8 mouse cellular contexts compared by ENCODE assay signal in genomic region chr19:12010281-12010771, GRCm38 (mm10). TPM values are rescaled to one million over a fixed set of nuclear protein-coding genes. Genes with fewer than 3 reads are reported as not detected.
DNase-seq lines count a peak whose midpoint lies in the region; ATAC-seq and TF ChIP-seq lines count a peak whose summit lies in the region.

No protein-coding gene starts in this region.

- H3K4me2 ChIP-seq in CH12.LX (ENCODE audit: insufficient read depth, low read depth, poor library complexity, severe bottlenecking), result peak overlapping the region; percentile 11
- H3K4me2 ChIP-seq in embryonic facial prominence, embryonic 12.5 days (replicated peaks), result peak overlapping the region; percentile 55
- peak overlapping the region; percentile 59 for H3K4me2 ChIP-seq in kidney, embryonic 14.5 days (replicated peaks; ENCODE audit: low read depth, low read length)
- peak overlapping the region; percentile 70 for H3K4me2 ChIP-seq in lung, embryonic 14.5 days
- peak overlapping the region; percentile 76 for H3K4me2 ChIP-seq in neural tube, embryonic 15.5 days

- peak; percentile 24; the same call in 1 of the 2 replicates for ATAC-seq in embryonic facial prominence, embryonic 12.5 days (ENCODE audit: insufficient number of reproducible peaks, insufficient read depth, low FRiP score, low TSS enrichment)
- ATAC-seq in kidney, embryonic 14.5 days (ENCODE audit: low FRiP score, low TSS enrichment), result peak; percentile 29
- peak; percentile 14 for ATAC-seq in lung, embryonic 14.5 days (ENCODE audit: insufficient read depth)
- peak; percentile 28 for ATAC-seq in neural tube, embryonic 15.5 days (ENCODE audit: low FRiP score)

- peak overlapping the region; percentile 69 for H3K27ac ChIP-seq in CH12.LX (ENCODE audit: insufficient read depth, low read depth)
- peak overlapping the region; percentile 87 for H3K27ac ChIP-seq in embryonic facial prominence, embryonic 12.5 days
- peak overlapping the region; percentile 89 for H3K27ac ChIP-seq in kidney, embryonic 14.5 days (ENCODE audit: low read depth, low read length)
- peak overlapping the region; percentile 92 for H3K27ac ChIP-seq in lung, embryonic 14.5 days (ENCODE audit: low read depth)
- H3K27ac ChIP-seq in neural tube, embryonic 15.5 days (replicated peaks), result peak overlapping the region; percentile 90
- peak overlapping the region; percentile 71 for H3K27ac ChIP-seq in thymus, adult 2 months (ENCODE audit: control insufficient read depth, insufficient read depth, low read length)

- peaks cover 0 to 4% of the 10 kb centered on the region in 2 experiments; a peak in 1 of 4 replicates for H3K4me1 ChIP-seq in CH12.LX (ENCODE audit: control insufficient read depth in 1 of 2, insufficient read depth in 2 of 2)
- 0 out of 2 replicates have a peak, but pooled peaks cover 6% of the 10 kb centered on the region for H3K4me1 ChIP-seq in embryonic facial prominence, embryonic 12.5 days
- H3K4me1 ChIP-seq in kidney, embryonic 14.5 days (ENCODE audit: control insufficient read depth, insufficient read depth, low read length), result peaks cover 4% of the 10 kb centered on the region; the same call in 1 of the 2 replicates
- no peaks in the 10 kb centered on the region for H3K4me1 ChIP-seq in lung, embryonic 14.5 days (ENCODE audit: insufficient read depth)
- peaks cover 26% of the 10 kb centered on the region for H3K4me1 ChIP-seq in neural tube, embryonic 15.5 days
- peaks cover 6% of the 10 kb centered on the region for H3K4me1 ChIP-seq in thymus, adult 2 months (replicated peaks; ENCODE audit: control insufficient read depth, insufficient read depth, low read length)

- TF ChIP-seq CTCF in CH12.LX (conservative IDR thresholded peaks at IDR 0.05 in 1 of 2, IDR thresholded peaks at IDR 0.05 in 1 of 2; ENCODE audit: low read depth in 2 of 2, low read length in 2 of 2), result no peak
- TF ChIP-seq CTCF in lung, embryonic 14.5 days (IDR thresholded peaks at IDR 0.05; ENCODE audit: low read depth), result no peak
- TF ChIP-seq CTCF in thymus, adult 2 months (IDR thresholded peaks at IDR 0.05; ENCODE audit: borderline replicate concordance, control insufficient read depth, extremely low read depth, insufficient read depth, low read length, poor library complexity), result no peak

- DNase-seq in CH12.LX (ENCODE audit: extremely low read depth), result peak; percentile 62
- DNase-seq in adrenal gland, postnatal 36 days, result peak; percentile 83 to 86
- peak; percentile 61 to 63 for DNase-seq in heart, adult 9 months (ENCODE audit: low spot score in 2 of 2)
- DNase-seq in lung, embryonic 14.5 days, result peak; percentile 77
- DNase-seq in thymus, adult 2 months, result peak; percentile 42

- H3K27me3 ChIP-seq in CH12.LX (replicated peaks), result no peaks in the 10 kb centered on the region
- H3K27me3 ChIP-seq in embryonic facial prominence, embryonic 12.5 days, result no peaks in the 10 kb centered on the region
- no peaks in the 10 kb centered on the region for H3K27me3 ChIP-seq in kidney, embryonic 14.5 days (ENCODE audit: control insufficient read depth, insufficient read depth, low read length)
- H3K27me3 ChIP-seq in lung, embryonic 14.5 days (ENCODE audit: insufficient read depth, low read length), result no peaks in the 10 kb centered on the region
- no peaks in the 10 kb centered on the region for H3K27me3 ChIP-seq in neural tube, embryonic 15.5 days (replicated peaks)
- no peaks in the 10 kb centered on the region for H3K27me3 ChIP-seq in thymus, adult 2 months (ENCODE audit: control insufficient read depth, insufficient read depth, low read length)

- H3K4me3 ChIP-seq in CH12.LX (replicated peaks in 1 of 3; ENCODE audit: low read depth in 2 of 3, low read length in 2 of 3, poor library complexity in 1 of 3), result peak overlapping the region; percentile 69 to 90 (median 69)
- H3K4me3 ChIP-seq in embryonic facial prominence, embryonic 12.5 days, result peak overlapping the region; percentile 64
- H3K4me3 ChIP-seq in kidney, embryonic 14.5 days (ENCODE audit: low read length), result peak overlapping the region; percentile 67
- peak overlapping the region; percentile 61 for H3K4me3 ChIP-seq in lung, embryonic 14.5 days (ENCODE audit: low read depth, low read length)
- peak overlapping the region; percentile 61 for H3K4me3 ChIP-seq in neural tube, embryonic 15.5 days (replicated peaks)
- peak overlapping the region; percentile 87 for H3K4me3 ChIP-seq in thymus, adult 2 months (ENCODE audit: control insufficient read depth, insufficient read depth, low read length)

- H3K9ac ChIP-seq in CH12.LX (ENCODE audit: insufficient read depth, low read depth), result peak overlapping the region; percentile 80
- H3K9ac ChIP-seq in embryonic facial prominence, embryonic 12.5 days, result peak overlapping the region; percentile 73
- peak overlapping the region; percentile 76 for H3K9ac ChIP-seq in kidney, embryonic 14.5 days (ENCODE audit: low read depth, low read length)
- peak overlapping the region; percentile 79 for H3K9ac ChIP-seq in lung, embryonic 14.5 days
- H3K9ac ChIP-seq in neural tube, embryonic 15.5 days (replicated peaks), result peak overlapping the region; percentile 68

- no peaks in the 10 kb centered on the region for H3K36me3 ChIP-seq in CH12.LX (replicated peaks in 1 of 2; ENCODE audit: control insufficient read depth in 1 of 2, insufficient read depth in 1 of 2, low read length in 1 of 2)
- H3K36me3 ChIP-seq in embryonic facial prominence, embryonic 12.5 days, result no peaks in the 10 kb centered on the region
- no peaks in the 10 kb centered on the region for H3K36me3 ChIP-seq in kidney, embryonic 14.5 days (ENCODE audit: control insufficient read depth, insufficient read depth, low read length)
- no peaks in the 10 kb centered on the region for H3K36me3 ChIP-seq in lung, embryonic 14.5 days (ENCODE audit: insufficient read depth)
- H3K36me3 ChIP-seq in neural tube, embryonic 15.5 days, result no peaks in the 10 kb centered on the region
- no peaks in the 10 kb centered on the region for H3K36me3 ChIP-seq in thymus, adult 2 months (ENCODE audit: control insufficient read depth, insufficient read depth, low read length)

- in situ Hi-C loops in CH12.LX (cut with MboI; ENCODE audit: low pct_ligation_motif_present, low pct_unique_long_range_greater_than_20kb, low sequenced_read_pairs), result loop anchor here (10.0 to 25.0 kb wide), 2 partner anchors 477 to 564 kb away; no protein-coding TSS in a partner anchor

- H3K79me2 ChIP-seq in CH12.LX (replicated peaks; ENCODE audit: control insufficient read depth, extremely low read depth, insufficient read depth, poor library complexity, severe bottlenecking), result no peaks in the 10 kb centered on the region

- no peak for TF ChIP-seq POLR2A in CH12.LX (IDR thresholded peaks at IDR 0.05; ENCODE audit: low read depth, low read length)
- TF ChIP-seq POLR2A in thymus, adult 2 months (IDR thresholded peaks at IDR 0.05; ENCODE audit: control insufficient read depth, extremely low read depth, insufficient read depth, low read length, poor library complexity), result no peak

- no peak for TF ChIP-seq RAD21 in CH12.LX (IDR thresholded peaks at IDR 0.05; ENCODE audit: low read depth, low read length)

- under 1% methylated on average over 24 of the region's 24 CpGs for WGBS in embryonic facial prominence, embryonic 12.5 days
- WGBS in kidney, embryonic 14.5 days, result 0% methylated on average over 24 of the region's 24 CpGs
- under 1% methylated on average over 24 of the region's 24 CpGs for WGBS in lung, embryonic 14.5 days
- under 1% methylated on average over 24 of the region's 24 CpGs for WGBS in neural tube, embryonic 15.5 days
- WGBS in thymus, adult 2 months, result under 1% methylated on average over 24 of the region's 24 CpGs

- dilution Hi-C loops in CH12.LX (cut with MboI; ENCODE audit: extremely low pct_ligation_motif_present, extremely low pct_unique_long_range_greater_than_20kb, low sequenced_read_pairs), result no loop called here

- TF ChIP-seq EP300 in CH12.LX (IDR thresholded peaks at IDR 0.05; ENCODE audit: low read length), result no peak

- H3K9me3 ChIP-seq in CH12.LX (replicated peaks; ENCODE audit: low read length), result no peaks in the 10 kb centered on the region
- H3K9me3 ChIP-seq in embryonic facial prominence, embryonic 12.5 days, result no peaks in the 10 kb centered on the region
- H3K9me3 ChIP-seq in kidney, embryonic 14.5 days (ENCODE audit: control insufficient read depth, low read length), result no peaks in the 10 kb centered on the region
- H3K9me3 ChIP-seq in lung, embryonic 14.5 days (ENCODE audit: low read depth, low read length), result no peaks in the 10 kb centered on the region
- H3K9me3 ChIP-seq in neural tube, embryonic 15.5 days (replicated peaks), result no peaks in the 10 kb centered on the region

RNA-seq across cellular contexts. Expression of gene Olfr1423, which starts 30.8 kb away (rescaled TPM):
- total RNA-seq in CH12.LX (2012; rRNA removed) (under 0.01 TPM in 1 of 2 replicates, not detected in the other), CH12.LX (2014; rRNA removed) (not detected in 2 replicates)
- polyA plus RNA-seq in CH12.LX (2012; ENCODE audit: insufficient read length, low read depth), result 0.04 and 0.07 TPM in 2 replicates
- total RNA-seq in adrenal gland, postnatal 36 days (2021), result not detected
- polyA plus RNA-seq in embryonic facial prominence, embryonic 12.5 days (2016; fragmentation: Nextera tagmentation; extraction: Ambion mirVana), result not detected in 2 replicates
- not detected in 2 replicates for polyA plus RNA-seq in kidney, embryonic 14.5 days (2014; fragmentation: Nextera tagmentation; extraction: Ambion mirVana)
- not detected in 2 replicates for polyA plus RNA-seq in lung, embryonic 14.5 days (2014; fragmentation: Nextera tagmentation; extraction: Ambion mirVana)
- not detected in 2 replicates for polyA plus RNA-seq in neural tube, embryonic 15.5 days (2015; fragmentation: Nextera tagmentation; extraction: Ambion mirVana)
- not detected in 2 replicates for polyA plus RNA-seq in thymus, adult 2 months (2012; rRNA removed)

RNA-seq across cellular contexts. Expression of gene Osbp, which starts 44.6 kb away (rescaled TPM):
- total RNA-seq in CH12.LX (2012; rRNA removed) (17.7 and 20.6 TPM in 2 replicates), CH12.LX (2014; rRNA removed) (21.1 and 21.4 TPM in 2 replicates)
- polyA plus RNA-seq in CH12.LX (2012; ENCODE audit: insufficient read length, low read depth), result 24.7 and 25.0 TPM in 2 replicates
- total RNA-seq in adrenal gland, postnatal 36 days (2021), result 100 to 1,000 TPM in 1 of 2 experiments, 10 to 100 TPM in 1; 81.5 to 117 TPM
- polyA plus RNA-seq in embryonic facial prominence, embryonic 12.5 days (2016; fragmentation: Nextera tagmentation; extraction: Ambion mirVana), result 5.6 and 6.0 TPM in 2 replicates
- polyA plus RNA-seq in kidney, embryonic 14.5 days (2014; fragmentation: Nextera tagmentation; extraction: Ambion mirVana), result 7.5 and 9.4 TPM in 2 replicates
- 7.4 and 7.5 TPM in 2 replicates for polyA plus RNA-seq in lung, embryonic 14.5 days (2014; fragmentation: Nextera tagmentation; extraction: Ambion mirVana)
- 3.4 and 3.8 TPM in 2 replicates for polyA plus RNA-seq in neural tube, embryonic 15.5 days (2015; fragmentation: Nextera tagmentation; extraction: Ambion mirVana)
- 23.0 and 24.5 TPM in 2 replicates for polyA plus RNA-seq in thymus, adult 2 months (2012; rRNA removed)

RNA-seq across cellular contexts. Expression of gene Olfr1424, which starts 52.2 kb away (rescaled TPM):
- not detected in 2 replicates for total RNA-seq in CH12.LX (2012; rRNA removed)
- not detected in 2 replicates for total RNA-seq in CH12.LX (2014; rRNA removed)
- polyA plus RNA-seq in CH12.LX (2012; ENCODE audit: insufficient read length, low read depth), result not detected in 2 replicates
- total RNA-seq in adrenal gland, postnatal 36 days (2021), result not detected
- not detected in 2 replicates for polyA plus RNA-seq in embryonic facial prominence, embryonic 12.5 days (2016; fragmentation: Nextera tagmentation; extraction: Ambion mirVana)
- not detected in 2 replicates for polyA plus RNA-seq in kidney, embryonic 14.5 days (2014; fragmentation: Nextera tagmentation; extraction: Ambion mirVana)
- polyA plus RNA-seq in lung, embryonic 14.5 days (2014; fragmentation: Nextera tagmentation; extraction: Ambion mirVana), result not detected in 2 replicates
- polyA plus RNA-seq in neural tube, embryonic 15.5 days (2015; fragmentation: Nextera tagmentation; extraction: Ambion mirVana), result not detected in 2 replicates
- polyA plus RNA-seq in thymus, adult 2 months (2012; rRNA removed), result not detected in 2 replicates

Comparison
In these comparisons a context has a peak if more than half of its experiments do, and no peak if none do; other contexts are left out.
1. Peak in every context shown above with its lines: DNase-seq, ATAC-seq, H3K4me3 ChIP-seq and H3K27ac ChIP-seq.
2. H3K4me2 ChIP-seq: peak in every context shown above with its lines; median percentile 76 in neural tube, embryonic 15.5 days; 70 in lung, embryonic 14.5 days; 59 in kidney, embryonic 14.5 days; 55 in embryonic facial prominence, embryonic 12.5 days; 11 in CH12.LX.